Mouse (Mus musculus) layer of hippocampus, postnatal 10 days (tissue): ENCODE results near the gene Dtymk. TPM values are rescaled to one million over a fixed set of nuclear protein-coding genes. Genes with fewer than 3 reads are reported as not detected.
A peak's percentile ranks its signal among the peaks of the same experiment; 100 is the strongest.
"Not testable (repeated sequence)": the region's sequence is repeated elsewhere in the genome, so short reads cannot be mapped to it uniquely, and the experiment has no call there.

ENCODE experiments used
- DNase-seq, 2 experiments: peaks; one replicate each; pipeline ENCODE4 v3.0.0; 2021; ENCODE audit warnings: low spot score in 2 of 2
- long read RNA-seq: library from polyadenylated mRNA; stranded (forward); transcript quantifications from one replicate; pipeline ENCODE4 v2.0.0, GENCODE M21; 2023
- total RNA-seq, 2 experiments: library from RNA; stranded (reverse); gene quantifications; 2 replicates each; pipeline ENCODE4 v1.2.3; 2021

Gene Dtymk
- total RNA-seq, result 10 to 100 TPM; 65.9 to 69.4 TPM
- long read RNA-seq, transcript Dtymk-201 (5 exons, 1,003 nt), result major isoform, 40 of 118 reads
- long read RNA-seq, transcript Dtymk-202 (2 exons, 1,055 nt), result minor isoform, 35 of 118 reads
- long read RNA-seq, partial matches to known transcripts, result 7 of 118 reads
- long read RNA-seq, other reads (novel, unspliced or antisense), result 36 of 118 reads

- peak; percentile 88 to 92 for DNase-seq
Measured at GRCm38 (mm10) chr1:93801741-93802238, at the start of gene Dtymk. TSS of gene Dtymk (minus strand) at chr1:93801934.

DNA sequence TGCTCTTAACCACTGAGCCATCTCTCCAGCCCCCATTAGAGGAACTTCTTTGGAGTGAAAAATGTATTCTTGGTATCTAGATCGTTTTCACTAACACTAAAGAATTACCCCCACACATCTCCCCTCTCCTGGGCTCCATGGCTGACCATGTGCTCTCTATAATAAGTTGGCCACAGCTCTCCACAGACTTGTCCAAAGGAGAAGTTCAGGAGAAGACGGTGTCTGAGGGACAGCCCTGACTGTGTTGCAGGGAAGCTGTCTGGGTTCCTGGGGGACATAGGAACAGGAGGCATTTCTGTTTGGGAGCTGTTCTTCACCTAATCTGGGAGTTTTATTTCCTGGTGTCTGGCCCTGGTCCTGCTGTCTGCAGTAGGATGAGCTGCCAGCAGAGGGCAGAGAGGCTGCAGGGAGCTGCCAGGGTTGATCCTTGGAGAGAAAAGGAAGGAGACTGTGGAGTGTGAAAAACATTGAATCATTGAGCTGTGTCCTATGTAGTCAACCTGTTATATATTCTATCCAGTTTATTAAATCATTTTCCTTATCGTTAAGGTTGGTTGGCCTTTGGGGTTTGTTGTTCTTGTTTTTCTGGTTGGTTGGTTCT, 44.1 kb upstream of the Dtymk start:
- DNase-seq, result not testable (repeated sequence)

DNA sequence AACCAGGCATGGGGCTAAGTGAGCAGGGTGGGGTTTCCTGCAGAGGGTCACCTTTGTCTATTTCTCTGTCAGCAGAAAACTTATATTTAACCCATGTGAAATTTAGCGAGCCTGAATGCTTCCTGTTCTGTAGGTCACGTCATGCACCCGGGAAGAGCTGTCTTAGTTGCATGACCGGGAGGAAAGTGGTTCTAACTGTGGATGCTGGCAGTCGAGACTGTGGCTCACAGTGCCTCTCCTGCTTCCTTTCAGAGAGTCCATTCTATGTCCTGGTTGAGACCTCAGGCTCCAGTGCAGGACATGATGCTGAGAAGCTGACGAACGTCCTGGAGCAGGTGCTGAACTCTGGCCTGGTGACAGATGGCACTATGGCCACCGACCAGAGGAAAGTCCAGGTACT, 36.8 kb upstream of the Dtymk start:
- not testable (repeated sequence) for DNase-seq

- no peak for DNase-seq
Measured at GRCm38 (mm10) chr1:93837335-93837734, 35.6 kb upstream of the Dtymk start.

DNA sequence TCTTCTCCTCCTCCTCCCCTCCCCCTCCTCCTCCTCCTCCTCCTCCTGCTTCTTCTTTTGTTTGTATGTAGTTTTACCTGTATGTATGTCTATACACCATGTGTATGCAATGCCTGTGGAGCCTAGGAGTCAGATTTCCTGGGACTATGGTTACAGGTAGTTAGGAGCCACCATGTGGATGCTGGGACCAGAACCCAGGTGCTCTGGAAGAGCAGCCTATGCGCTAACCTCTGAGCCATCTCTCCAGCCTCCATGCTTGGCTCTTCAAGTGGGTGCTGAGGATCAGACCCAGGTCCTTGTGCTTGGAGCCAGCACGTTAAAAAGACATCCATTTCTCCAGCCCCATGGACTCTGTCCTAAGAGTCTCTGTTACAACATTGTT, 34.8 kb upstream of the Dtymk start:
- DNase-seq, result no peak

GRCm38 (mm10) chr1:93835876-93836531, 34.3 kb upstream of the Dtymk start:
- no peak for DNase-seq

DNA sequence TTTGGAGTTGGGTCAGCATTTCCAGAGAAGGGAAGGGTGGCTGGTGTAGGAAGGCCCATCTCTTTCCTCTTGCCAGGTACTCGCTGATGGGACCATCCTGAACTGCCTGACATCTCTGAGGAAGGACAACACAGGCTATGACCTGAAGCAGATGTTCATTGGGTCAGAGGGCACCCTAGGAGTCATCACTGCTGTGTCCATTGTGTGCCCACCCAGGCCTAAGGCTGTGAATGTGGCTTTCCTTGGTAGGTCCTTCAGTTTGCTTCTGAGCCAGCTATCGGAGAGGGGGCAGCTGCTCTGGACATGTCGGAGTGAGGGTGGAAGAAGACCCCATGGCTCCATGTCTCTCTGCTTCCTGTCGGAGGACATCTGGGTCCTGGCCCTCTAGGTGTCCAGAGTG, 33.5 kb upstream of the Dtymk start:
- DNase-seq, result no peak

GRCm38 (mm10) chr1:93834671-93835150, 33.0 kb upstream of the Dtymk start:
- no peak for DNase-seq

GRCm38 (mm10) chr1:93832754-93833360, 31.1 kb upstream of the Dtymk start:
- not testable (repeated sequence) for DNase-seq

DNA sequence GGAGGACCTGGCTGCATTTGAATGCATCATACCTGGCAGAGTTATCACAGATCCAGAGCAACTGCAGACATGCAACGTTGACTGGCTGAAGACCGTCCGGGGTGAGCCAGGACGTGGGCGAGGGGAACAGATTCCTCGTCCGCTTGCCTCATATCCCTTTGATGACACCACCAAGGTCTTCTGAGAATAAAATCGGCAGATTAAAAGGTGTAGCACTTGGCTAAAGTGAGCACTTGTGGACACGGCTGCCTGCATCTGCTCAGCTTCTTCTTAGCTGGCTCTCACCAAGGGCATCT, 24.8 kb upstream of the Dtymk start:
- no peak for DNase-seq

GRCm38 (mm10) chr1:93825771-93826539, 24.2 kb upstream of the Dtymk start:
- DNase-seq, result peak; percentile 25 to 42

DNA sequence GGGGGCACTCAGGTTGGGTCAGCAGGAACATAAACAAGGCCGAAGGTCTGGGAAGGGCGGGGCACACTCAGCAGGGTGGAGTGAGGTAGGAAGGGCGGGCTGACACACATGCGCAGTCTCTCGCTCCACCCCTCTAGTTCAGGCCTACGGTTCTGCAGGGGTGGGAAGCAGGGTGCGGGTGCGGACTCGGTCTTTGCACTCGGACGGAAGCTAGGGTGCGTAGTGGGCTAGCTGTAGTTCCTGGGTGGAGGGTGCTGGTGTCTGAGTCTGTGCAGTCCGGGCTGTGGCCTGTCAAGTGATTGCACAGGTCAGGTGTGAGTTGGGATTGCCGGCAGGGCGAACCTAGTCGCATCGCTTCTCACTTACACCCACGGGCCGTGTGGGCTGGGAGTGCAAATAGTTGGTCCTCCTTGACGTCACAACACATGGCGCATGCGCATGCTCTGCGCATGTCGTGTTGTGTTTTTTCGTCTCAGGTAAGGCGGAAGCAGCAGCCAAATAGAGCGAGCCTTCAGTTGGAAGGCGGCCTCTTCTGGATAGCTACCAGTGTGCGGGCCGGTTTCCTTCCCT, 23.5 kb upstream of the Dtymk start:
- peak; percentile 90 to 91 for DNase-seq

DNA sequence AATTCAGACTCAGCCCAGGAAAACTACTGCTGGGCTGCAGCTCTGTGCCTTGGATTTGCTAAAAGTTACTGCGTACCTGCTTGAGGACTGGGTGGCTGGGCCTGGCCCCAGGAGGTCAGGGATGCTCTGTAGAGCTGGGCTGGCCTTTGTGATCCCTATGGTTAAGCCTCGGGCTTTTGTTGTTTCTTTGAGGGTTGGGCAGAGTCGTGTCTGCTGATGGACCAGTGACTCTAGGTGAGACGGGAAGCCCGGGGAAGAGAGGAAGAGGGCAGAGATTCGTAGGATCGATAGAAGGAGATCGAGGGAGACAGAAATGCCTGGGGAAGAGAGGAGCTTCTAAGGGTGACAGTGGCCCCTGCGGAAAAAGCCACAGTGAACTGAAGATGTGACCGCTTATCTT, 22.9 kb upstream of the Dtymk start, which contains the start of gene D2hgdh:
TSS of gene D2hgdh (plus strand) at position 301 of the 400 bp plus-strand sequence.
- peak; percentile 8 to 31 for DNase-seq

DNA sequence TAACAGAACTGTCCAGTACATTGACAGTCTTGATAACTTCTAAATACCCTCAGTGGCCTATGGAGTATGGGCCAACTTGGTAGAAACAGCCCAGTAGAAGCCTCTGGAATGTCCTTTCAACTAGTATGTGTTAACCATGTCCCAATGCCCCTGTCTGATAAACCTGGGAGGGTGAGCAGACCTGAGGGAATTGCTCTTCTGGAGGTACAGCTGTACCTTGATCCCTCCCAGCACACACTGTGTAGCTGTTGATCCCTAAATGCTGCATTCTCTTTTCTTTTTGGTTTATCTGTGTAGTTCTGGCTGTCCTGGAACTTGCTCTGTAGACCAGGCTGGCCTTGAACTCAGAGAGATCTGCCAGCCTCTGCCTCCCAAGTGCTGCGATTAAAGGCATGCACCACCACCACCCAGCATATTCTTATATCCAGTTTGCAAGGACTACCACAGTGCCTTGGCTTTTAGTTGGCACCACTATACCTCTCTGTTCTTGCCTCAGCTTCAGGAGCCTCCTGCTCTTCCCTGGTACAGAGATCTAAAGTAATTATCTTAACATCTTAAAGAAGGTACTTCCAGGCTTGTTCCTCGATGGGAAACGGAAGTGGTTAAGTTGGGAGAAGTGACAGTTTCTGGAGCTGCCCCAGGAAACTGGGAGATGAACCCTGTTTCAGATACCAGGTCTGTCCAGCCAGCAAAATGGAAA, 22.2 kb upstream of the Dtymk start:
- no peak for DNase-seq

- no peak for DNase-seq
Measured at GRCm38 (mm10) chr1:93818722-93819121, 17.0 kb upstream of the Dtymk start.

GRCm38 (mm10) chr1:93817823-93818532, 16.2 kb upstream of the Dtymk start:
- no peak for DNase-seq

DNA sequence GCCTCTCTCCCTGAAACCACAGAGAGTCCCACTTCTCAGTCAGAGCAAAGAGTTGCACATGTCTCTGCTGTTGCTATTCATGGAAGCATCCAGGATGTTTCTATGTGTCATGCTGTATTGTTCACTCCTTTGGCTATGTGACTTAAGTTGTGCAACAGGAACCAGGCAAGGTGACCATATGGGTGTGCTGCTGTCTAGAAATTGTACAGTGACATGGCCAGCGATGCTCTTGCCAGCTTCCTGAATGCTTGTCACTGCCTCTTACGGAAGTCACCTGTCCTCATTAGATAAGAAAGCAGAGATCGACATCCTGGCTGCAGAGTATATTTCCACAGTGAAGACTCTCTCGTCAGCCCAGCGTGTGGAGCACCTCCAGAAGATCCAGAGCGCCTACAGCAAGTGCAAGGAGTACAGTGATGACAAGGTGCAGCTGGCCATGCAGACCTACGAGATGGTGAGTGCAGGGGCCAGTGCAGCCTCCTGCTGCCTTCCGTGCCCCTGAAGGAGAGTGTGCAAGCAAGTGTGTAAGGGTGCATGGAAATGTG, 9.8 kb upstream of the Dtymk start:
- no peak for DNase-seq

GRCm38 (mm10) chr1:93810011-93810410, 8.3 kb upstream of the Dtymk start:
- no peak for DNase-seq

DNA sequence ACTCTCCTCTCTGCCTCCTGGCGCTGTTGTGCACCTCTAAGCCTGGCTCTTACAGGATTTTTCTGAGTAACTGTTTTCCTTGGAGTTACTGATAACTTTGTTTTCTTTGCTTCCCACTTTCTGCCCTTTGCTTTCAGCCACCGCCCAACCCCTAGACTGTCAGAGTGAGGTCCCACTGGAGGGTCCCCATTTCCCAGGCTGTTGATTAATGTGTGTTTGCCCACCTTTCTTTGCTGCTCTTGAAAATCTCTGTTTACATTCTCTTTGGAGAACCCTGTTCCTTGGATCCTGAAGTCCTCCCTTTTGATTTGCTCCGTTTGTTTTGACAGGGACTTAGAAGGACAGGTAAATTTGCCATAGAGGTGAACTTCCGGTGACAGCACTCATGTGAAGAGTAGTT, 7.1 kb upstream of the Dtymk start:
- no peak for DNase-seq
